Mouse (Mus musculus) cerebral cortex, adult 2 months (tissue): ENCODE measurements around the gene Tmem170.

Experiments used
- WGBS: fragments of 180-500 bp; shearing (Covaris S2); methylation state at CpG from one replicate; pipeline ENCODE4 v1.1.7; 2018; 5-methylcytosine and 5-hydroxymethylcytosine counted together

Gene Tmem170

GRCm38 (mm10) chr8:111813818-111814217 is 62.7 kb downstream of the Tmem170 start:
- WGBS: 98% methylated on average over 9 of the region's 9 CpGs
